Mouse (Mus musculus): Measurements from ENCODE around the gene Abcc5. TPM values are rescaled to one million over a fixed set of nuclear protein-coding genes. Genes with fewer than 3 reads are reported as not detected.
"Not testable (repeated sequence)": the region's sequence is repeated elsewhere in the genome, so short reads cannot be mapped to it uniquely, and the experiment has no call there.

Gene Abcc5
- polyA plus RNA-seq, 1 experiment, result 55.4 TPM

GRCm38 (mm10) chr16:20442871-20443270 is 16.7 kb upstream of the Abcc5 start:
- no peak for DNase-seq (ENCODE audit: low read depth in 1 of 2, low spot score in 2 of 2)
- H3K27me3 ChIP-seq (ENCODE audit: control insufficient read depth, insufficient read depth, low read length), result no peaks in the 10 kb centered on the region
- no peaks in the 10 kb centered on the region for H3K4me1 ChIP-seq (ENCODE audit: control insufficient read depth, insufficient read depth, insufficient read length)
- TF ChIP-seq CTCF (IDR thresholded peaks at IDR 0.05; ENCODE audit: extremely low read depth, insufficient read depth, insufficient read length, insufficient replicate concordance) (no peak), POLR2A (IDR thresholded peaks at IDR 0.05; ENCODE audit: low read depth, low read length) (no peak)
- no peak overlapping the region for H3K27ac ChIP-seq (ENCODE audit: insufficient read depth, low read length)
- no peak overlapping the region for H3K4me3 ChIP-seq (ENCODE audit: extremely low read depth, insufficient read depth, insufficient read length)
- no peaks in the 10 kb centered on the region for H3K36me3 ChIP-seq (ENCODE audit: control insufficient read depth, insufficient read depth, low read length)
- 66% methylated on average over 2 of the region's 2 CpGs for WGBS

GRCm38 (mm10) chr16:20438673-20439415 is 12.7 kb upstream of the Abcc5 start:
- Histone ChIP-seq H3K4me1 (ENCODE audit: control insufficient read depth, insufficient read depth, insufficient read length) (no peaks in the 10 kb centered on the region), H3K36me3 (ENCODE audit: control insufficient read depth, insufficient read depth, low read length) (no peaks in the 10 kb centered on the region), H3K27me3 (ENCODE audit: control insufficient read depth, insufficient read depth, low read length) (no peaks in the 10 kb centered on the region), H3K4me3 (ENCODE audit: extremely low read depth, insufficient read depth, insufficient read length) (no peak overlapping the region), H3K27ac (ENCODE audit: insufficient read depth, low read length) (no peak overlapping the region)
- WGBS, result 81% methylated on average over 11 of the region's 11 CpGs
- TF ChIP-seq CTCF (IDR thresholded peaks at IDR 0.05; ENCODE audit: extremely low read depth, insufficient read depth, insufficient read length, insufficient replicate concordance), result no peak
- DNase-seq (ENCODE audit: low read depth in 1 of 2, low spot score in 2 of 2), result no peak

- not testable (repeated sequence) for DNase-seq (ENCODE audit: low read depth in 1 of 2, low spot score in 2 of 2); H3K4me3 ChIP-seq (ENCODE audit: extremely low read depth, insufficient read depth, insufficient read length); H3K4me1 ChIP-seq (ENCODE audit: control insufficient read depth, insufficient read depth, insufficient read length); H3K27ac ChIP-seq (ENCODE audit: insufficient read depth, low read length); H3K36me3 ChIP-seq (ENCODE audit: control insufficient read depth, insufficient read depth, low read length); H3K27me3 ChIP-seq (ENCODE audit: control insufficient read depth, insufficient read depth, low read length)
- 79% methylated on average over 1 of the region's 1 CpGs for WGBS
Observed at GRCm38 (mm10) chr16:20438046-20438445, 11.9 kb upstream of the Abcc5 start.

GRCm38 (mm10) chr16:20436281-20436680 is 10.1 kb upstream of the Abcc5 start:
- Histone ChIP-seq H3K4me1 (ENCODE audit: control insufficient read depth, insufficient read depth, insufficient read length) (no peaks in the 10 kb centered on the region), H3K36me3 (ENCODE audit: control insufficient read depth, insufficient read depth, low read length) (no peaks in the 10 kb centered on the region), H3K4me3 (ENCODE audit: extremely low read depth, insufficient read depth, insufficient read length) (no peak overlapping the region), H3K27ac (ENCODE audit: insufficient read depth, low read length) (no peak overlapping the region), H3K27me3 (ENCODE audit: control insufficient read depth, insufficient read depth, low read length) (no peaks in the 10 kb centered on the region)
- 81% methylated on average over 3 of the region's 3 CpGs for WGBS
- TF ChIP-seq POLR2A (IDR thresholded peaks at IDR 0.05; ENCODE audit: low read depth, low read length) (no peak), CTCF (IDR thresholded peaks at IDR 0.05; ENCODE audit: extremely low read depth, insufficient read depth, insufficient read length, insufficient replicate concordance) (no peak)
- no peak for DNase-seq (ENCODE audit: low read depth in 1 of 2, low spot score in 2 of 2)

- DNase-seq (ENCODE audit: low read depth in 1 of 2, low spot score in 2 of 2), result no peak
- no peak for TF ChIP-seq CTCF (IDR thresholded peaks at IDR 0.05; ENCODE audit: extremely low read depth, insufficient read depth, insufficient read length, insufficient replicate concordance)
- TF ChIP-seq POLR2A (IDR thresholded peaks at IDR 0.05; ENCODE audit: low read depth, low read length), result no peak
- H3K27me3 ChIP-seq (ENCODE audit: control insufficient read depth, insufficient read depth, low read length), result no peaks in the 10 kb centered on the region
- H3K4me1 ChIP-seq (ENCODE audit: control insufficient read depth, insufficient read depth, insufficient read length), result peaks cover 6% of the 10 kb centered on the region
- WGBS, result 73% methylated on average over 5 of the region's 5 CpGs
- no peak overlapping the region for H3K27ac ChIP-seq (ENCODE audit: insufficient read depth, low read length)
- H3K4me3 ChIP-seq (ENCODE audit: extremely low read depth, insufficient read depth, insufficient read length), result no peak overlapping the region
- H3K36me3 ChIP-seq (ENCODE audit: control insufficient read depth, insufficient read depth, low read length), result no peaks in the 10 kb centered on the region
Observed at GRCm38 (mm10) chr16:20429328-20429727, 3.1 kb upstream of the Abcc5 start.

GRCm38 (mm10) chr16:20427566-20427965 is 1.4 kb upstream of the Abcc5 start:
- WGBS, result 88% methylated on average over 4 of the region's 4 CpGs
- H3K4me3 ChIP-seq (ENCODE audit: extremely low read depth, insufficient read depth, insufficient read length), result no peak overlapping the region

GRCm38 (mm10) chr16:20424719-20425650 is 1.2 kb downstream of the Abcc5 start:
- WGBS, result 55% methylated on average over 10 of the region's 10 CpGs
- Histone ChIP-seq H3K4me3 (ENCODE audit: extremely low read depth, insufficient read depth, insufficient read length) (peak overlapping the region; percentile 74), H3K27ac (ENCODE audit: insufficient read depth, low read length) (no peak overlapping the region), H3K4me1 (ENCODE audit: control insufficient read depth, insufficient read depth, insufficient read length) (peaks cover 6% of the 10 kb centered on the region), H3K36me3 (ENCODE audit: control insufficient read depth, insufficient read depth, low read length) (no peaks in the 10 kb centered on the region), H3K27me3 (ENCODE audit: control insufficient read depth, insufficient read depth, low read length) (no peaks in the 10 kb centered on the region)
- TF ChIP-seq POLR2A (IDR thresholded peaks at IDR 0.05; ENCODE audit: low read depth, low read length) (no peak), CTCF (IDR thresholded peaks at IDR 0.05; ENCODE audit: extremely low read depth, insufficient read depth, insufficient read length, insufficient replicate concordance) (no peak)
- no peak for DNase-seq (ENCODE audit: low read depth in 1 of 2, low spot score in 2 of 2)

More at GRCm38 (mm10) chr16:20427566-20427965, 1.4 kb upstream of the Abcc5 start:
- DNase-seq (ENCODE audit: low read depth in 1 of 2, low spot score in 2 of 2), result no peak
- Histone ChIP-seq H3K27me3 (ENCODE audit: control insufficient read depth, insufficient read depth, low read length) (no peaks in the 10 kb centered on the region), H3K4me1 (ENCODE audit: control insufficient read depth, insufficient read depth, insufficient read length) (peaks cover 6% of the 10 kb centered on the region), H3K27ac (ENCODE audit: insufficient read depth, low read length) (no peak overlapping the region), H3K36me3 (ENCODE audit: control insufficient read depth, insufficient read depth, low read length) (no peaks in the 10 kb centered on the region)
- no peak for TF ChIP-seq POLR2A (IDR thresholded peaks at IDR 0.05; ENCODE audit: low read depth, low read length)
- TF ChIP-seq CTCF (IDR thresholded peaks at IDR 0.05; ENCODE audit: extremely low read depth, insufficient read depth, insufficient read length, insufficient replicate concordance), result no peak
